Mouse (Mus musculus): ENCODE data around the gene Sipa1l2. TPM values are rescaled to one million over a fixed set of nuclear protein-coding genes. Genes with fewer than 3 reads are reported as not detected.

Gene Sipa1l2
- polyA plus RNA-seq, 1 experiment = 0.01 TPM

- Histone ChIP-seq H3K36me3 (ENCODE audit: control insufficient read depth) (no peaks in the 10 kb centered on the region), H3K4me1 (ENCODE audit: control insufficient read depth) (no peaks in the 10 kb centered on the region; the same call in 1 of the 2 replicates), H3K9me3 (ENCODE audit: control insufficient read depth, low read length) (peaks cover 10% of the 10 kb centered on the region), H3K4me3 (replicated peaks) (no peak overlapping the region), H3K27me3 (ENCODE audit: control insufficient read depth) (no peaks in the 10 kb centered on the region)
- TF ChIP-seq TAL1 (IDR thresholded peaks at IDR 0.05; ENCODE audit: low read length) = no peak
- TF ChIP-seq GATA1 (IDR thresholded peaks at IDR 0.05; ENCODE audit: low read length) = no peak
These were observed 174.6 kb downstream of the Sipa1l2 start for GRCm38 (mm10) chr8:125395032-125395431.

- no peaks in the 10 kb centered on the region for H3K36me3 ChIP-seq (ENCODE audit: control insufficient read depth)
- no peak overlapping the region for H3K4me3 ChIP-seq (replicated peaks)
- TF ChIP-seq GATA1 (IDR thresholded peaks at IDR 0.05; ENCODE audit: low read length) = no peak
- TF ChIP-seq TAL1 (IDR thresholded peaks at IDR 0.05; ENCODE audit: low read length) = no peak
- no peaks in the 10 kb centered on the region for H3K9me3 ChIP-seq (ENCODE audit: control insufficient read depth, low read length)
- H3K27me3 ChIP-seq (ENCODE audit: control insufficient read depth) = no peaks in the 10 kb centered on the region
- H3K4me1 ChIP-seq (ENCODE audit: control insufficient read depth) = no peaks in the 10 kb centered on the region
These were observed 177.9 kb downstream of the Sipa1l2 start for GRCm38 (mm10) chr8:125391685-125392084.

GRCm38 (mm10) chr8:125391271-125391670 lies 178.3 kb downstream of the Sipa1l2 start:
- no peak overlapping the region for H3K4me3 ChIP-seq (replicated peaks)
- H3K27me3 ChIP-seq (ENCODE audit: control insufficient read depth) = no peaks in the 10 kb centered on the region
- no peaks in the 10 kb centered on the region for H3K9me3 ChIP-seq (ENCODE audit: control insufficient read depth, low read length)
- TF ChIP-seq GATA1 (IDR thresholded peaks at IDR 0.05; ENCODE audit: low read length) (no peak), TAL1 (IDR thresholded peaks at IDR 0.05; ENCODE audit: low read length) (no peak)
- H3K36me3 ChIP-seq (ENCODE audit: control insufficient read depth) = no peaks in the 10 kb centered on the region
- no peaks in the 10 kb centered on the region for H3K4me1 ChIP-seq (ENCODE audit: control insufficient read depth)

GRCm38 (mm10) chr8:125390506-125390895 lies 179.1 kb downstream of the Sipa1l2 start:
- Histone ChIP-seq H3K9me3 (ENCODE audit: control insufficient read depth, low read length) (no peaks in the 10 kb centered on the region), H3K4me3 (replicated peaks) (no peak overlapping the region), H3K27me3 (ENCODE audit: control insufficient read depth) (no peaks in the 10 kb centered on the region), H3K4me1 (ENCODE audit: control insufficient read depth) (no peaks in the 10 kb centered on the region; the same call in 1 of the 2 replicates), H3K36me3 (ENCODE audit: control insufficient read depth) (no peaks in the 10 kb centered on the region)
- TF ChIP-seq GATA1 (IDR thresholded peaks at IDR 0.05; ENCODE audit: low read length) (no peak), TAL1 (IDR thresholded peaks at IDR 0.05; ENCODE audit: low read length) (no peak)

- Histone ChIP-seq H3K27me3 (ENCODE audit: control insufficient read depth) (no peaks in the 10 kb centered on the region), H3K9me3 (ENCODE audit: control insufficient read depth, low read length) (no peaks in the 10 kb centered on the region), H3K4me1 (ENCODE audit: control insufficient read depth) (no peaks in the 10 kb centered on the region; the same call in 1 of the 2 replicates), H3K36me3 (ENCODE audit: control insufficient read depth) (no peaks in the 10 kb centered on the region), H3K4me3 (replicated peaks) (no peak overlapping the region)
- TF ChIP-seq GATA1 (IDR thresholded peaks at IDR 0.05; ENCODE audit: low read length) = no peak
- TF ChIP-seq TAL1 (IDR thresholded peaks at IDR 0.05; ENCODE audit: low read length) = no peak
These were observed 179.7 kb downstream of the Sipa1l2 start for GRCm38 (mm10) chr8:125389756-125390505.

GRCm38 (mm10) chr8:125389280-125389679 lies 180.3 kb downstream of the Sipa1l2 start:
- no peaks in the 10 kb centered on the region for H3K36me3 ChIP-seq (ENCODE audit: control insufficient read depth)
- H3K4me1 ChIP-seq (ENCODE audit: control insufficient read depth) = no peaks in the 10 kb centered on the region; the same call in 1 of the 2 replicates
- TF ChIP-seq GATA1 (IDR thresholded peaks at IDR 0.05; ENCODE audit: low read length) (no peak), TAL1 (IDR thresholded peaks at IDR 0.05; ENCODE audit: low read length) (no peak)
- H3K9me3 ChIP-seq (ENCODE audit: control insufficient read depth, low read length) = peaks cover under 1% of the 10 kb centered on the region; the same call in 1 of the 2 replicates
- H3K27me3 ChIP-seq (ENCODE audit: control insufficient read depth) = no peaks in the 10 kb centered on the region
- H3K4me3 ChIP-seq (replicated peaks) = no peak overlapping the region

GRCm38 (mm10) chr8:125388404-125389180 lies 181.0 kb downstream of the Sipa1l2 start:
- Histone ChIP-seq H3K9me3 (ENCODE audit: control insufficient read depth, low read length) (peaks cover 6% of the 10 kb centered on the region; the same call in 1 of the 2 replicates), H3K27me3 (ENCODE audit: control insufficient read depth) (no peaks in the 10 kb centered on the region)
- TF ChIP-seq TAL1 (IDR thresholded peaks at IDR 0.05; ENCODE audit: low read length) = no peak
- TF ChIP-seq GATA1 (IDR thresholded peaks at IDR 0.05; ENCODE audit: low read length) = no peak

GRCm38 (mm10) chr8:125385519-125386150 lies 184.0 kb downstream of the Sipa1l2 start:
- Histone ChIP-seq H3K27me3 (ENCODE audit: control insufficient read depth) (no peaks in the 10 kb centered on the region; the same call in 1 of the 2 replicates), H3K36me3 (ENCODE audit: control insufficient read depth) (no peaks in the 10 kb centered on the region), H3K4me3 (replicated peaks) (no peak overlapping the region), H3K4me1 (ENCODE audit: control insufficient read depth) (no peaks in the 10 kb centered on the region; the same call in 1 of the 2 replicates), H3K9me3 (ENCODE audit: control insufficient read depth, low read length) (peaks cover 6% of the 10 kb centered on the region; the same call in 1 of the 2 replicates)
- no peak for TF ChIP-seq TAL1 (IDR thresholded peaks at IDR 0.05; ENCODE audit: low read length)
- TF ChIP-seq GATA1 (IDR thresholded peaks at IDR 0.05; ENCODE audit: low read length) = no peak

More at GRCm38 (mm10) chr8:125388404-125389180, 181.0 kb downstream of the Sipa1l2 start:
- H3K4me1 ChIP-seq (ENCODE audit: control insufficient read depth) = no peaks in the 10 kb centered on the region; the same call in 1 of the 2 replicates
- H3K4me3 ChIP-seq (replicated peaks) = no peak overlapping the region
- H3K36me3 ChIP-seq (ENCODE audit: control insufficient read depth) = no peaks in the 10 kb centered on the region
